Mouse (Mus musculus) embryonic facial prominence, embryonic 11.5 days (tissue): ENCODE results near the gene Slc31a2. TPM values are rescaled to one million over a fixed set of nuclear protein-coding genes. Genes with fewer than 3 reads are reported as not detected.
A peak's percentile ranks its signal among the peaks of the same experiment; 100 is the strongest.

Experiments used
- ATAC-seq: fragments of 200-750 bp; cut with Nextera tagmentation; replicated peaks from 2 replicates; pipeline ENCODE4 v1.8.0; 2017; ENCODE audit warnings: low read depth; ENCODE audit not compliant: insufficient number of reproducible peaks, low FRiP score, low TSS enrichment
- DNase-seq: peaks from one replicate; pipeline ENCODE4 v3.0.0-alpha.2; 2015; ENCODE audit warnings: low spot score
- H3K27ac ChIP-seq: fragments of 300-500 bp; sonication (generic); replicated peaks from 2 replicates; pipeline ENCODE4 v1.5.1; 2014; ENCODE audit warnings: mild to moderate bottlenecking, low read depth, low read length, control low read depth
- H3K27me3 ChIP-seq: fragments of 300-500 bp; sonication (generic); 2 replicates; pipeline ENCODE4 v1.6.1; 2014; ENCODE audit warnings: mild to moderate bottlenecking, low read length, moderate library complexity, mixed read lengths; ENCODE audit not compliant: control insufficient read depth, insufficient read depth
- H3K36me3 ChIP-seq: fragments of 300-500 bp; sonication (generic); replicated peaks from 2 replicates; pipeline ENCODE4 v1.6.1; 2014; ENCODE audit warnings: low read depth, mild to moderate bottlenecking, low read length, moderate library complexity, mixed read lengths; ENCODE audit not compliant: control insufficient read depth, insufficient read depth
- H3K4me1 ChIP-seq: fragments of 300-500 bp; sonication (generic); 2 replicates; pipeline ENCODE4 v1.6.1; 2014; ENCODE audit warnings: low read length, mixed read lengths; ENCODE audit not compliant: control insufficient read depth, insufficient read depth
- H3K4me2 ChIP-seq: fragments of 300-500 bp; sonication (generic); 2 replicates; pipeline ENCODE4 v1.6.1; 2014; ENCODE audit warnings: low read depth, mild to moderate bottlenecking, control low read depth, low read length, moderate library complexity
- H3K4me3 ChIP-seq: fragments of 300-500 bp; sonication (generic); 2 replicates; pipeline ENCODE4 v1.5.1; 2014; ENCODE audit warnings: low read depth, low read length, control low read depth
- H3K9ac ChIP-seq: fragments of 300-500 bp; sonication (generic); replicated peaks from 2 replicates; pipeline ENCODE4 v1.6.1; 2014; ENCODE audit warnings: mild to moderate bottlenecking, control low read depth, low read length
- H3K9me3 ChIP-seq: fragments of 300-500 bp; sonication (generic); replicated peaks from 2 replicates; pipeline ENCODE4 v1.6.1; 2016; ENCODE audit warnings: mild to moderate bottlenecking, low read length, inconsistent platforms, mixed read lengths; ENCODE audit not compliant: control insufficient read depth
- WGBS: fragments of 180-500 bp; shearing (Covaris S2); extraction: QIAGEN DNeasy Blood & Tissue Kit; methylation state at CpG from one replicate; pipeline ENCODE4 v1.1.7; 2014; 5-methylcytosine and 5-hydroxymethylcytosine counted together
- polyA plus RNA-seq: library from polyadenylated mRNA; unstranded; fragments of >200 nt; fragmentation: Nextera tagmentation; extraction: Ambion mirVana; gene quantifications from 2 replicates; pipeline ENCODE4 v1.2.1, GENCODE M21; 2014

Slc31a2 gene
- polyA plus RNA-seq, 1 experiment from 2014 or later, result 7.9 TPM

GRCm38 (mm10) chr4:62272696-62273095 lies 10.3 kb downstream of the Slc31a2 start:
- no peak for DNase-seq
- H3K27me3 ChIP-seq, result no peaks in the 10 kb centered on the region
- H3K27ac ChIP-seq, result no peak overlapping the region
- H3K4me1 ChIP-seq, result no peaks in the 10 kb centered on the region
- no peak for ATAC-seq
- no peaks in the 10 kb centered on the region for H3K36me3 ChIP-seq
- H3K4me3 ChIP-seq, result no peak overlapping the region
- no peak overlapping the region for H3K4me2 ChIP-seq
- no peak overlapping the region for H3K9ac ChIP-seq
- 90% methylated on average over 10 of the region's 10 CpGs for WGBS
- no peaks in the 10 kb centered on the region for H3K9me3 ChIP-seq

GRCm38 (mm10) chr4:62273916-62274315 lies 11.6 kb downstream of the Slc31a2 start:
- ATAC-seq (no peak), DNase-seq (no peak)
- Histone ChIP-seq H3K4me1 (no peaks in the 10 kb centered on the region), H3K9ac (no peak overlapping the region), H3K27ac (no peak overlapping the region), H3K9me3 (no peaks in the 10 kb centered on the region), H3K4me3 (no peak overlapping the region), H3K27me3 (no peaks in the 10 kb centered on the region), H3K36me3 (no peaks in the 10 kb centered on the region), H3K4me2 (no peak overlapping the region)
- 89% methylated on average over 10 of the region's 10 CpGs for WGBS

- WGBS, result 14% methylated on average over 12 of the region's 12 CpGs
- no peaks in the 10 kb centered on the region for H3K27me3 ChIP-seq
- ATAC-seq (peak; percentile 86), DNase-seq (peak; percentile 26)
- no peak overlapping the region for H3K4me2 ChIP-seq
- H3K4me3 ChIP-seq, result no peak overlapping the region
- no peaks in the 10 kb centered on the region for H3K9me3 ChIP-seq
- no peak overlapping the region for H3K27ac ChIP-seq
- H3K36me3 ChIP-seq, result no peaks in the 10 kb centered on the region
- H3K4me1 ChIP-seq, result no peaks in the 10 kb centered on the region
- H3K9ac ChIP-seq, result no peak overlapping the region
These were observed 12.6 kb downstream of the Slc31a2 start for GRCm38 (mm10) chr4:62274841-62275536.

- Histone ChIP-seq H3K36me3 (no peaks in the 10 kb centered on the region), H3K27me3 (no peaks in the 10 kb centered on the region), H3K9me3 (no peaks in the 10 kb centered on the region), H3K4me3 (no peak overlapping the region), H3K27ac (no peak overlapping the region), H3K4me2 (no peak overlapping the region), H3K4me1 (no peaks in the 10 kb centered on the region), H3K9ac (no peak overlapping the region)
- ATAC-seq (no peak), DNase-seq (no peak)
- 80% methylated on average over 10 of the region's 10 CpGs for WGBS
These were observed 14.3 kb downstream of the Slc31a2 start for GRCm38 (mm10) chr4:62276642-62277041.

GRCm38 (mm10) chr4:62277222-62277621 lies 14.9 kb downstream of the Slc31a2 start:
- Histone ChIP-seq H3K27me3 (no peaks in the 10 kb centered on the region), H3K4me3 (no peak overlapping the region), H3K36me3 (no peaks in the 10 kb centered on the region), H3K4me2 (no peak overlapping the region), H3K4me1 (no peaks in the 10 kb centered on the region), H3K9me3 (no peaks in the 10 kb centered on the region), H3K9ac (no peak overlapping the region), H3K27ac (no peak overlapping the region)
- ATAC-seq, result no peak
- 72% methylated on average over 3 of the region's 3 CpGs for WGBS
- DNase-seq, result no peak

- H3K4me1 ChIP-seq, result no peaks in the 10 kb centered on the region
- DNase-seq, result no peak
- H3K4me2 ChIP-seq, result no peak overlapping the region
- no peak overlapping the region for H3K27ac ChIP-seq
- H3K9me3 ChIP-seq, result no peaks in the 10 kb centered on the region
- no peak for ATAC-seq
- no peaks in the 10 kb centered on the region for H3K36me3 ChIP-seq
- H3K9ac ChIP-seq, result no peak overlapping the region
- WGBS, result 88% methylated on average over 4 of the region's 4 CpGs
- H3K27me3 ChIP-seq, result no peaks in the 10 kb centered on the region
- H3K4me3 ChIP-seq, result no peak overlapping the region
These were observed 15.7 kb downstream of the Slc31a2 start for GRCm38 (mm10) chr4:62278081-62278480.

GRCm38 (mm10) chr4:62281319-62281718 lies 19.0 kb downstream of the Slc31a2 start:
- Histone ChIP-seq H3K9me3 (no peaks in the 10 kb centered on the region), H3K27ac (no peak overlapping the region), H3K9ac (no peak overlapping the region), H3K27me3 (no peaks in the 10 kb centered on the region), H3K4me2 (no peak overlapping the region), H3K4me3 (no peak overlapping the region), H3K4me1 (no peaks in the 10 kb centered on the region), H3K36me3 (no peaks in the 10 kb centered on the region)
- WGBS, result 58% methylated on average over 5 of the region's 5 CpGs
- DNase-seq (no peak), ATAC-seq (no peak)

GRCm38 (mm10) chr4:62282969-62283368 lies 20.6 kb downstream of the Slc31a2 start:
- H3K27ac ChIP-seq, result no peak overlapping the region
- no peaks in the 10 kb centered on the region for H3K27me3 ChIP-seq
- no peak overlapping the region for H3K9ac ChIP-seq
- no peak overlapping the region for H3K4me2 ChIP-seq
- H3K4me1 ChIP-seq, result no peaks in the 10 kb centered on the region
- ATAC-seq (no peak), DNase-seq (no peak)
- no peak overlapping the region for H3K4me3 ChIP-seq
- no peaks in the 10 kb centered on the region for H3K9me3 ChIP-seq
- WGBS, result 90% methylated on average over 7 of the region's 7 CpGs
- H3K36me3 ChIP-seq, result no peaks in the 10 kb centered on the region
